Mouse (Mus musculus) forebrain, embryonic 13.5 days (tissue): ENCODE data around the gene Olfr814. TPM values are rescaled to one million over a fixed set of nuclear protein-coding genes. Genes with fewer than 3 reads are reported as not detected.
"Not testable (repeated sequence)": the region's sequence is repeated elsewhere in the genome, so short reads cannot be mapped to it uniquely, and the experiment has no call there.

Experiments
- ATAC-seq: fragments of 200-750 bp; cut with Nextera tagmentation; 2 replicates; pipeline ENCODE4 v1.8.0; 2017
- H3K27ac ChIP-seq: fragments of 300-500 bp; sonication (generic); 2 replicates; pipeline ENCODE4 v1.5.1; 2015; ENCODE audit warnings: inconsistent platforms, mild to moderate bottlenecking, moderate library complexity
- H3K27me3 ChIP-seq: fragments of 300-500 bp; sonication (generic); 2 replicates; pipeline ENCODE4 v1.6.1; 2015; ENCODE audit warnings: mild to moderate bottlenecking, inconsistent platforms
- H3K36me3 ChIP-seq: fragments of 300-500 bp; sonication (generic); 2 replicates; pipeline ENCODE4 v1.6.1; 2015; ENCODE audit warnings: mild to moderate bottlenecking, inconsistent platforms; ENCODE audit not compliant: poor library complexity, severe bottlenecking
- H3K4me1 ChIP-seq: fragments of 300-500 bp; sonication (generic); 2 replicates; pipeline ENCODE4 v1.6.1; 2015; ENCODE audit warnings: inconsistent platforms
- H3K4me2 ChIP-seq: fragments of 300-500 bp; sonication (generic); 2 replicates; pipeline ENCODE4 v1.6.1; 2015; ENCODE audit warnings: inconsistent platforms, mild to moderate bottlenecking, moderate library complexity
- H3K4me3 ChIP-seq: fragments of 300-500 bp; sonication (generic); 2 replicates; pipeline ENCODE4 v1.5.1; 2015; ENCODE audit warnings: mild to moderate bottlenecking, inconsistent platforms
- H3K9ac ChIP-seq: fragments of 300-500 bp; sonication (generic); 2 replicates; pipeline ENCODE4 v1.6.1; 2015; ENCODE audit warnings: mild to moderate bottlenecking, inconsistent platforms
- H3K9me3 ChIP-seq: fragments of 300-500 bp; sonication (generic); replicated peaks from 2 replicates; pipeline ENCODE4 v1.6.1; 2016; ENCODE audit warnings: inconsistent platforms
- WGBS: fragments of 180-500 bp; shearing (Covaris S2); methylation state at CpG from one replicate; pipeline ENCODE4 v1.1.7; 2015; 5-methylcytosine and 5-hydroxymethylcytosine counted together
- polyA plus RNA-seq: library from polyadenylated mRNA; unstranded; fragments of >200 nt; fragmentation: Nextera tagmentation; extraction: Ambion mirVana; gene quantifications from 2 replicates; pipeline ENCODE4 v1.2.1, GENCODE M21; 2015

Olfr814 gene
- polyA plus RNA-seq, result not detected in 2 replicates

DNA sequence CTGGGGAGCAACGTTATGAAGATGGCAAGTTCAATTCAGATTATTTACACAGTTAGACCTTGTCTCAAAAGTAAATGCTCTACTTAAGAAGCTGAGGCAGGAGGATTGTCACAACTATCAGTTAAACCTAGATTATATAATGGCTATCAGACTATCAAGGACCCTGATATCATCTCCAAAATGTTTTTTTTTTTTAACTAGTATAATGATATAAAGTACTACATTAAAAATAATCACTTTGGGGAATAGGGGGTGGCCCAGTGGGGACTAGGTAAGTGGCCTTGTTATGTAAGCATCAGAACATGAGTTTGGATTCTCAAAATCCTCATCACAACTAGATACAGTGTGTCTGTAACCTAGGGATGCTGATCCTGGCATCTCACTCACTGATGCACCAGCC lies at the start of gene Olfr814:
Gene Olfr814 (minus strand): TSS at position 101 of the 400 bp plus-strand sequence.
- not testable (repeated sequence) for H3K27me3 ChIP-seq, H3K4me2 ChIP-seq, H3K27ac ChIP-seq, H3K9ac ChIP-seq, H3K4me3 ChIP-seq, H3K9me3 ChIP-seq, H3K4me1 ChIP-seq, ATAC-seq, H3K36me3 ChIP-seq
- WGBS, result 75% methylated on average over 1 of the region's 1 CpGs

DNA sequence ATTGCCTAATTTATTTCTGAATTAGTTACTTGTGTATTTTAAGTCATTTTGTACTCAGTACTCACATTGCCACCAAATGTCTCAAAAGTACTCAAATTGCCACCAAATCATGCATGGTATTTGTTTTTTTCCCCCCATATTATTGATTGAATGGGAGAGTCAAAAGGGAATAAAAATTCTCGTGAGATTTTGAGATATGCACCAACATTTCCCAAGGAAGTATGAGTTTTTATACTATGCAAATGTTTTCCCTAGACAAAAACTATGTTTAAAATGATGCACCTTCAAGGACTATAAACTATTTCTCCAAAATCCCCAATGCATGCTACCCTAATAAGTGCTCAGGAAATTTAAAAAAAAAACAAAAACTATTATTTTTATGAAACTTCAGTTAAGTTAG lies 35.8 kb upstream of the Olfr814 start, which contains the start of gene Olfr816:
Gene Olfr816 (minus strand): TSS at position 101 of the 400 bp plus-strand sequence.
- WGBS, result 73% methylated on average over 1 of the region's 1 CpGs
- no peaks in the 10 kb centered on the region for H3K36me3 ChIP-seq

DNA sequence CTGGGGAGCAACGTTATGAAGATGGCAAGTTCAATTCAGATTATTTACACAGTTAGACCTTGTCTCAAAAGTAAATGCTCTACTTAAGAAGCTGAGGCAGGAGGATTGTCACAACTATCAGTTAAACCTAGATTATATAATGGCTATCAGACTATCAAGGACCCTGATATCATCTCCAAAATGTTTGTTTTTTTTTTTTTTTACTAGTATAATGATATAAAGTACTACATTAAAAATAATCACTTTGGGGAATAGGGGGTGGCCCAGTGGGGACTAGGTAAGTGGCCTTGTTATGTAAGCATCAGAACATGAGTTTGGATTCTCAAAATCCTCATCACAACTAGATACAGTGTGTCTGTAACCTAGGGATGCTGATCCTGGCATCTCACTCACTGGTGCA lies 26.1 kb upstream of the Olfr814 start, which contains the start of gene Olfr815:
Gene Olfr815 (minus strand): TSS at position 101 of the 400 bp plus-strand sequence.
- not testable (repeated sequence) for H3K9ac ChIP-seq, H3K9me3 ChIP-seq, H3K4me1 ChIP-seq, H3K36me3 ChIP-seq, ATAC-seq, H3K27ac ChIP-seq, H3K4me2 ChIP-seq, H3K4me3 ChIP-seq, H3K27me3 ChIP-seq
- 69% methylated on average over 1 of the region's 1 CpGs for WGBS

More for the DNA sequence above, 35.8 kb upstream of the Olfr814 start, which contains the start of gene Olfr816:
- ATAC-seq, result no peak
- H3K4me2 ChIP-seq, result no peak within 1 kb of the TSS
- H3K27ac ChIP-seq, result no peak within 1 kb of the TSS
- no peak within 1 kb of the TSS for H3K9ac ChIP-seq
- H3K4me3 ChIP-seq, result no peak within 1 kb of the TSS
- H3K27me3 ChIP-seq, result no peaks in the 10 kb centered on the region
- no peaks in the 10 kb centered on the region for H3K4me1 ChIP-seq
- H3K9me3 ChIP-seq, result no peaks in the 10 kb centered on the region

DNA sequence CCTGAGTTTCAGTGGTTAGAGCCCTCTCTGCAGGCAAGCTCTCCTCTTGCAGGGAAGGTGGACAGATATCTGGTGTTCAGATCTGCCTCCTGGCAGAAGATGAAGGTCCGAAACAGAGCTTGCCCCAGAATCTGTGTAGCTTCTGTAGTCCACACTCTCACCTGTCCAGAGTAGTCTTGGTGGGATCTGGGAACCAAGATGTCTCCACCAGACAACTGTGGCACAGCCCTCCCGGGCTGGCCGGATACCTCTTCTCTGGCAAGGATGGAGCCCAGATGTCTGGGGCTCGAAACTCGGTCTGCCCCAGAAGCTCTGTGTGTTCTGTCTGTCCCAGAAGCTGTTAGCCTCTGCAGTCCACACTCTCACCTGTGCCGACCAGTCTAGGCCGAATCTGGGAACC lies 6.3 kb upstream of the Olfr814 start:
- Histone ChIP-seq H3K9me3 (no peaks in the 10 kb centered on the region), H3K4me2 (no peak overlapping the region)

DNA sequence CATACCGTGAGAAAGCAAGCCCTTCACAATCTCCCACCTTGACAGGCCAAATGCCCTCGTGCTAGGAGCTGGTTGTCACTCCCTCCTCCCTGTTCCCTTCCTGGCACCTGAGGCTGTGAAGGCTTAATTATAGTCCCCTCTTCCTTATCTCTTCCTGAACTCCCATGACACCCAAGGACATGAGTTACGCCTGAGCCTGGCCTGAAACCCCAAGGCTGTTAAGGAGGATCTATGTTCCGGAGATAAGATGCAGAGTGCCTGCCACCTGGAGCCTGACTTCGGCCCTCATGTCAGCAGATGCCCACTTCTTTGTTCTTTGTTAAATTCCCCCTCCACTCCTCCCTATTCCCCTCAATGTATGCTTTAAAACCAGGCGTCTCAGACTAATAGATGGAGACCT lies 5.8 kb upstream of the Olfr814 start:
- H3K36me3 ChIP-seq, H3K4me1 ChIP-seq, H3K27ac ChIP-seq, H3K9ac ChIP-seq, ATAC-seq, H3K4me2 ChIP-seq, H3K27me3 ChIP-seq, H3K4me3 ChIP-seq, H3K9me3 ChIP-seq: not testable (repeated sequence)
- 88% methylated on average over 6 of the region's 6 CpGs for WGBS

More for the DNA sequence above, 6.3 kb upstream of the Olfr814 start:
- Histone ChIP-seq H3K36me3 (no peaks in the 10 kb centered on the region), H3K4me1 (no peaks in the 10 kb centered on the region), H3K27ac (no peak overlapping the region), H3K9ac (no peak overlapping the region), H3K27me3 (no peaks in the 10 kb centered on the region), H3K4me3 (no peak overlapping the region)
- ATAC-seq, result no peak
- 91% methylated on average over 7 of the region's 7 CpGs for WGBS

DNA sequence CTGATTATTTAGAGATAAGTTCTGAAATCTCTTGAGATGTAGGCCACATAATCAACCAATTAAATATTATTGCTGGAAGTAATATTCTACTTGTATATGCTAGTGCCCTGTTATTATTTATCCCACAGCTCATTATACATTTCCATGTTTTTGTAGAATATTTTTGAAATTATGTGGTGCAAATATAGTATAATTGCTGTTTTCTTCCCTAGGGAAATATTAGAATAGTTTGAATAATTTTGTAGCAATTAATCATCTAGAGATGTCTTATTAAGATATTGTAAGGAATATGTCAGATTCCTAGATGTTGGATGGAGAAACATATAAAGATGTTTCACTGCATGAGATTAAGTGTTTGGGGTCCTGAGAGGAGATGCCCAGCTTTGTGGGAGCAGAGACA lies 24.6 kb downstream of the Olfr814 start, which contains the start of gene Olfr813:
Gene Olfr813 (plus strand): TSS at position 301 of the 400 bp plus-strand sequence.
- Histone ChIP-seq H3K4me1 (no peaks in the 10 kb centered on the region), H3K36me3 (no peaks in the 10 kb centered on the region), H3K4me2 (no peak within 1 kb of the TSS), H3K9me3 (no peaks in the 10 kb centered on the region), H3K27ac (no peak within 1 kb of the TSS), H3K9ac (no peak within 1 kb of the TSS), H3K4me3 (no peak within 1 kb of the TSS), H3K27me3 (no peaks in the 10 kb centered on the region)
- no peak for ATAC-seq

DNA sequence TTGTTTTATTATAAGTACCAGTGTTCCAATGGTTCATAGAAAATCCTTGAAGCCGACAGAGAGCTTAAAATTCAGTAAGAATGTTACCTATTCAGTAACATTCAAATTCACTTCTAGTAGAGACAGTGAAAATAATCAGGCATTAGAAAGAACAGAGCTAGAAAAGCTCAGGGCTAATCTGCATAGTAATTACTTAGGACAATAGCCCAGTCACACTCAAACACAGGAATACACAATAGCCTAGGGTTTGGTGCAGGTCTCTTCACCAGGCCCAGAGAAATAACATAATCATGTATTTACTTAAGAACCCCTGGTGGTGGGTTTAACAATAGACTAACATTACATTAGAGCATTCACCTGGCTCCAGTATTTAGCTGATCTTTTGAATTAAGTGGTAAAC lies 32.3 kb downstream of the Olfr814 start:
- Histone ChIP-seq H3K36me3 (no peaks in the 10 kb centered on the region), H3K4me1 (peaks cover 6% of the 10 kb centered on the region), H3K27me3 (no peaks in the 10 kb centered on the region), H3K27ac (no peak overlapping the region), H3K4me3 (no peak overlapping the region), H3K4me2 (no peak overlapping the region), H3K9me3 (no peaks in the 10 kb centered on the region), H3K9ac (no peak overlapping the region)
- WGBS, result 23% methylated on average over 1 of the region's 1 CpGs
- no peak for ATAC-seq

DNA sequence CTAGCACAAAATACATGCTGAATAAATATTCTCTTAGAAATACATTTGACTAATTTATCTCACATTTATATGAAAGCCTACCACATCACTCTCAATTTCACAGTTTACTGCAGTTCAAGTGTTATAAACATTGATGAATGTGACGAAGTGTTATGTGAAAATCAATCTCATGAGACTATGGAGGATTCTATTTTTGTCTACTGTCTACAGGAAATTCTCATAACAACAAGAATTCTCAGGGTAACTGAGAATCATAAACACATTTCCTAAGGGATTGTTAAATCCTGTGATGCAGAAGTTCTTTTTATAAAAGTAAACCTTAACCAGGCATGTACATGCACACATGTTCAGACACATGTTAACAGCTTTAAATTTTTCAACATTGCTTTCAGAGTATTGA lies 33.7 kb downstream of the Olfr814 start, which contains the start of gene Olfr812:
Gene Olfr812 (minus strand): TSS at position 101 of the 400 bp plus-strand sequence.
- ATAC-seq, result no peak
- 85% methylated on average over 1 of the region's 1 CpGs for WGBS
- Histone ChIP-seq H3K4me1 (peaks cover 6% of the 10 kb centered on the region), H3K9ac (no peak within 1 kb of the TSS), H3K36me3 (no peaks in the 10 kb centered on the region), H3K9me3 (no peaks in the 10 kb centered on the region), H3K4me3 (no peak within 1 kb of the TSS), H3K27me3 (no peaks in the 10 kb centered on the region), H3K4me2 (no peak within 1 kb of the TSS), H3K27ac (no peak within 1 kb of the TSS)

Other genes with a start within 250 kb of the Olfr814 start
- not detected in 2 replicates for gene Olfr799, start 242.4 kb downstream of the Olfr814 start, polyA plus RNA-seq
- not detected in 2 replicates for gene Olfr800, start 222.2 kb downstream of the Olfr814 start, polyA plus RNA-seq
- gene Olfr801, start 206.0 kb downstream of the Olfr814 start, polyA plus RNA-seq, result not detected in 2 replicates
- gene Olfr802, start 191.7 kb downstream of the Olfr814 start, polyA plus RNA-seq, result not detected in 2 replicates
- not detected in 2 replicates for gene Olfr803, start 185.6 kb downstream of the Olfr814 start, polyA plus RNA-seq
- gene Olfr804, start 176.6 kb downstream of the Olfr814 start, polyA plus RNA-seq, result not detected in 2 replicates
- gene Olfr805, start 150.5 kb downstream of the Olfr814 start, polyA plus RNA-seq, result not detected in 2 replicates
- gene Olfr806, start 137.9 kb downstream of the Olfr814 start, polyA plus RNA-seq, result not detected in 2 replicates
- gene Olfr807, start 122.1 kb downstream of the Olfr814 start, polyA plus RNA-seq, result not detected in 2 replicates
- gene Olfr808, start 114.4 kb downstream of the Olfr814 start, polyA plus RNA-seq, result not detected in 2 replicates
- not detected in 2 replicates for gene Olfr809, start 105.2 kb downstream of the Olfr814 start, polyA plus RNA-seq
- not detected in 2 replicates for gene Olfr810, start 84.9 kb downstream of the Olfr814 start, polyA plus RNA-seq
- gene Olfr811, start 75.5 kb downstream of the Olfr814 start, polyA plus RNA-seq, result not detected in 2 replicates
- not detected in 2 replicates for gene Olfr812, start 33.8 kb downstream of the Olfr814 start, polyA plus RNA-seq
- not detected in 2 replicates for gene Olfr813, start 24.5 kb downstream of the Olfr814 start, polyA plus RNA-seq
- not detected in 2 replicates for gene Olfr815, start 26.0 kb upstream of the Olfr814 start, polyA plus RNA-seq
- not detected in 2 replicates for gene Olfr816, start 35.7 kb upstream of the Olfr814 start, polyA plus RNA-seq
- not detected in 2 replicates for gene Olfr818, start 69.2 kb upstream of the Olfr814 start, polyA plus RNA-seq
- gene Olfr819, start 87.4 kb upstream of the Olfr814 start, polyA plus RNA-seq, result not detected in 2 replicates
- not detected in 2 replicates for gene Olfr247, start 96.3 kb upstream of the Olfr814 start, polyA plus RNA-seq
- not detected in 2 replicates for gene Gm10310, start 105.2 kb upstream of the Olfr814 start, polyA plus RNA-seq
- gene Olfr820, start 132.8 kb upstream of the Olfr814 start, polyA plus RNA-seq, result not detected in 2 replicates
- gene Olfr821, start 150.5 kb upstream of the Olfr814 start, polyA plus RNA-seq, result not detected in 2 replicates
- not detected in 2 replicates for gene Olfr822, start 191.4 kb upstream of the Olfr814 start, polyA plus RNA-seq
- gene Olfr823, start 235.5 kb upstream of the Olfr814 start, polyA plus RNA-seq, result not detected in 2 replicates